Mouse (Mus musculus) heart, postnatal 0 days (tissue): ENCODE measurements at regions not wholly inside any gene's neighbourhood (a gene's known extent, or its start where the extent isn't known, plus 50 kb on each side); places are given as distances from the start of the nearest gene placed in this dataset.

Experiments used
- CTCF ChIP-seq: IDR thresholded peaks from 2 replicates; pipeline ENCODE4 v1.5.1; 2016; ENCODE audit warnings: antibody characterized with exemption, control low read depth, low read depth
- EP300 ChIP-seq: IDR thresholded peaks from 2 replicates; pipeline ENCODE4 v1.6.1; 2016; ENCODE audit warnings: antibody characterized with exemption, low read depth

DNA sequence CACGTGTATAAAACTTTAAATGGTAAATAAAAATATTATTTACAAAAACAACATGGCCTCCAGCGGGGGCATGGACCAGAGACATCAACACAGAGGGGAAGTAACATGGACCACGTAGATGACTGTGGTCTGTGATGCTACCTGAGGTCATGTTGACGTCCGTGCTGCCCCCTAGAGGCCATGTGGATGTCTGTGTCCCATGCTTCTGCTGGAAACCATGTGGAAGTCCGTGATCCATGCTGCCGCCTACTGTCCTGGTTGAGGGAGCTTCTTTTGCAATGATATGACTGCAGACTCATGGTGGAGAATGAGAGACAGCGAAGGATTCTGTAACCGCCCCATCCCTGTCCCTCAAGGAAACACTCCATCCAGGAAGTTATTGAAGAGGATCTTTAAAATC, 108.5 kb upstream of the Qrfpr start:
- TF ChIP-seq EP300, result no peak
- peak; percentile 83 for TF ChIP-seq CTCF
